12 mouse cellular contexts compared by ENCODE assay signal in genomic region chr13:69392917-69393827, GRCm38 (mm10).
"Had no signal": no experiment of that assay in that cellular context is flagged by ENCODE, and none has a peak within 500 bp of the region (broad histone marks: within the 10 kb centered on the region; RNA-seq: fewer than 3 reads in every experiment).

No protein-coding gene starts in this region.

- DNase-seq: kidney, postnatal 25 days; liver; liver, embryonic 13.5 days; liver, postnatal 0 days; lung, postnatal 14 days; thymus, postnatal 14 days had no signal

- ATAC-seq: liver, postnatal 0 days; midbrain, embryonic 13.5 days had no signal

- H3K27me3 ChIP-seq: limb, embryonic 12.5 days; liver, embryonic 13.5 days; lung, embryonic 15.5 days; midbrain, embryonic 13.5 days had no signal

- H3K4me1 ChIP-seq: limb, embryonic 12.5 days; liver, embryonic 13.5 days; lung, embryonic 15.5 days; midbrain, embryonic 13.5 days had no signal

- H3K4me3 ChIP-seq: layer of hippocampus, adult 2 months; limb, embryonic 12.5 days; liver, embryonic 13.5 days; lung, embryonic 15.5 days; midbrain, embryonic 13.5 days had no signal

- H3K9ac ChIP-seq: limb, embryonic 12.5 days; liver, embryonic 13.5 days; liver, postnatal 0 days; lung, embryonic 15.5 days; midbrain, embryonic 13.5 days had no signal

- H3K4me2 ChIP-seq: limb, embryonic 12.5 days; liver, embryonic 13.5 days; lung, embryonic 15.5 days; midbrain, embryonic 13.5 days had no signal

- H3K27ac ChIP-seq: layer of hippocampus, adult 2 months; limb, embryonic 12.5 days; liver, embryonic 13.5 days; lung, embryonic 15.5 days; macrophage; midbrain, embryonic 13.5 days; stomach, postnatal 0 days had no signal

- H3K9me3 ChIP-seq: limb, embryonic 12.5 days; liver, embryonic 13.5 days; lung, embryonic 15.5 days; midbrain, embryonic 13.5 days had no signal

- H3K36me3 ChIP-seq: limb, embryonic 12.5 days; liver, embryonic 13.5 days; lung, embryonic 15.5 days; midbrain, embryonic 13.5 days had no signal
